Mouse (Mus musculus): ENCODE measurements around the gene Cdc42bpg. TPM values are rescaled to one million over a fixed set of nuclear protein-coding genes. Genes with fewer than 3 reads are reported as not detected.
A peak's percentile ranks its signal among the peaks of the same experiment; 100 is the strongest.

The Cdc42bpg gene
- polyA plus RNA-seq, 1 experiment from 2014 or later: 0.43 TPM

GRCm38 (mm10) chr19:6272738-6273137, 33.5 kb upstream of the Cdc42bpg start:
- Histone ChIP-seq H3K27me3 (ENCODE audit: control insufficient read depth, insufficient read depth, low read length) (no peaks in the 10 kb centered on the region), H3K4me3 (ENCODE audit: low read depth, low read length) (no peak overlapping the region), H3K4me2 (ENCODE audit: low read depth, low read length) (no peak overlapping the region), H3K4me1 (ENCODE audit: control insufficient read depth, insufficient read depth, low read length) (no peaks in the 10 kb centered on the region), H3K9ac (replicated peaks; ENCODE audit: low read length) (no peak overlapping the region), H3K36me3 (replicated peaks; ENCODE audit: control insufficient read depth, insufficient read depth, low read depth, low read length) (no peaks in the 10 kb centered on the region), H3K9me3 (replicated peaks; ENCODE audit: control insufficient read depth, low read length) (no peaks in the 10 kb centered on the region), H3K27ac (replicated peaks; ENCODE audit: low read depth, low read length) (no peak overlapping the region)
- 82% methylated on average over 4 of the region's 4 CpGs for WGBS
- no peak for ATAC-seq (replicated peaks; ENCODE audit: insufficient number of reproducible peaks, low FRiP score, low TSS enrichment, low read depth)
- DNase-seq (ENCODE audit: low spot score): no peak

GRCm38 (mm10) chr19:6273592-6273991, 32.7 kb upstream of the Cdc42bpg start:
- Histone ChIP-seq H3K27me3 (ENCODE audit: control insufficient read depth, insufficient read depth, low read length) (no peaks in the 10 kb centered on the region), H3K4me2 (ENCODE audit: low read depth, low read length) (no peak overlapping the region), H3K36me3 (replicated peaks; ENCODE audit: control insufficient read depth, insufficient read depth, low read depth, low read length) (no peaks in the 10 kb centered on the region), H3K9ac (replicated peaks; ENCODE audit: low read length) (no peak overlapping the region), H3K27ac (replicated peaks; ENCODE audit: low read depth, low read length) (no peak overlapping the region), H3K9me3 (replicated peaks; ENCODE audit: control insufficient read depth, low read length) (no peaks in the 10 kb centered on the region), H3K4me3 (ENCODE audit: low read depth, low read length) (no peak overlapping the region), H3K4me1 (ENCODE audit: control insufficient read depth, insufficient read depth, low read length) (0 out of 2 replicates have a peak, but pooled peaks cover 2% of the 10 kb centered on the region)
- 85% methylated on average over 4 of the region's 4 CpGs for WGBS
- ATAC-seq (replicated peaks; ENCODE audit: insufficient number of reproducible peaks, low FRiP score, low TSS enrichment, low read depth) (no peak), DNase-seq (ENCODE audit: low spot score) (no peak)

- no peak for ATAC-seq (replicated peaks; ENCODE audit: insufficient number of reproducible peaks, low FRiP score, low TSS enrichment, low read depth)
- Histone ChIP-seq H3K9me3 (replicated peaks; ENCODE audit: control insufficient read depth, low read length) (no peaks in the 10 kb centered on the region), H3K27me3 (ENCODE audit: control insufficient read depth, insufficient read depth, low read length) (no peaks in the 10 kb centered on the region), H3K4me1 (ENCODE audit: control insufficient read depth, insufficient read depth, low read length) (peaks cover 3% of the 10 kb centered on the region; the same call in 1 of the 2 replicates), H3K4me2 (ENCODE audit: low read depth, low read length) (no peak overlapping the region), H3K4me3 (ENCODE audit: low read depth, low read length) (no peak overlapping the region), H3K36me3 (replicated peaks; ENCODE audit: control insufficient read depth, insufficient read depth, low read depth, low read length) (no peaks in the 10 kb centered on the region; the same call in 1 of the 2 replicates), H3K27ac (replicated peaks; ENCODE audit: low read depth, low read length) (no peak overlapping the region), H3K9ac (replicated peaks; ENCODE audit: low read length) (no peak overlapping the region)
- DNase-seq (ENCODE audit: low spot score): no peak
- WGBS: 86% methylated on average over 13 of the region's 13 CpGs
Observed at GRCm38 (mm10) chr19:6273998-6274608, 32.2 kb upstream of the Cdc42bpg start.

- no peaks in the 10 kb centered on the region for H3K9me3 ChIP-seq (replicated peaks; ENCODE audit: control insufficient read depth, low read length)
- H3K4me2 ChIP-seq (ENCODE audit: low read depth, low read length): peak overlapping the region; percentile 93
- ATAC-seq (replicated peaks; ENCODE audit: insufficient number of reproducible peaks, low FRiP score, low TSS enrichment, low read depth) (no peak), DNase-seq (ENCODE audit: low spot score) (peak; percentile 13)
- peak overlapping the region; percentile 83 for H3K4me3 ChIP-seq (ENCODE audit: low read depth, low read length)
- peak overlapping the region; percentile 56 for H3K27ac ChIP-seq (replicated peaks; ENCODE audit: low read depth, low read length)
- H3K27me3 ChIP-seq (ENCODE audit: control insufficient read depth, insufficient read depth, low read length): no peaks in the 10 kb centered on the region
- H3K9ac ChIP-seq (replicated peaks; ENCODE audit: low read length): peak overlapping the region; percentile 64
- H3K36me3 ChIP-seq (replicated peaks; ENCODE audit: control insufficient read depth, insufficient read depth, low read depth, low read length): peaks cover 4% of the 10 kb centered on the region
- 7% methylated on average over 15 of the region's 15 CpGs for WGBS
- H3K4me1 ChIP-seq (ENCODE audit: control insufficient read depth, insufficient read depth, low read length): peaks cover 5% of the 10 kb centered on the region
Observed at GRCm38 (mm10) chr19:6275740-6276389, 30.4 kb upstream of the Cdc42bpg start.

GRCm38 (mm10) chr19:6276426-6277421, 29.5 kb upstream of the Cdc42bpg start, which contains the start of gene Ehd1:
Gene Ehd1, plus strand, starts transcription at chr19:6276725.
- under 1% methylated on average over 105 of the region's 106 CpGs for WGBS
- Histone ChIP-seq H3K27me3 (ENCODE audit: control insufficient read depth, insufficient read depth, low read length) (no peaks in the 10 kb centered on the region), H3K27ac (replicated peaks; ENCODE audit: low read depth, low read length) (peak within 1 kb of the TSS; percentile 62), H3K9ac (replicated peaks; ENCODE audit: low read length) (peak within 1 kb of the TSS; percentile 83), H3K9me3 (replicated peaks; ENCODE audit: control insufficient read depth, low read length) (no peaks in the 10 kb centered on the region), H3K4me2 (ENCODE audit: low read depth, low read length) (peak within 1 kb of the TSS; percentile 93), H3K4me1 (ENCODE audit: control insufficient read depth, insufficient read depth, low read length) (peaks cover 5% of the 10 kb centered on the region), H3K36me3 (replicated peaks; ENCODE audit: control insufficient read depth, insufficient read depth, low read depth, low read length) (peaks cover 4% of the 10 kb centered on the region), H3K4me3 (ENCODE audit: low read depth, low read length) (peak within 1 kb of the TSS; percentile 83)
- ATAC-seq (replicated peaks; ENCODE audit: insufficient number of reproducible peaks, low FRiP score, low TSS enrichment, low read depth): peak; percentile 89
- peak; percentile 98 for DNase-seq (ENCODE audit: low spot score)

- H3K27ac ChIP-seq (replicated peaks; ENCODE audit: low read depth, low read length): no peak overlapping the region; the same call in 1 of the 2 replicates
- DNase-seq (ENCODE audit: low spot score): peak; percentile 64
- no peak for ATAC-seq (replicated peaks; ENCODE audit: insufficient number of reproducible peaks, low FRiP score, low TSS enrichment, low read depth)
- H3K4me1 ChIP-seq (ENCODE audit: control insufficient read depth, insufficient read depth, low read length): peaks cover 5% of the 10 kb centered on the region
- 5% methylated on average over 10 of the region's 10 CpGs for WGBS
- H3K9ac ChIP-seq (replicated peaks; ENCODE audit: low read length): peak overlapping the region; percentile 83
- no peaks in the 10 kb centered on the region for H3K9me3 ChIP-seq (replicated peaks; ENCODE audit: control insufficient read depth, low read length)
- H3K4me3 ChIP-seq (ENCODE audit: low read depth, low read length): peak overlapping the region; percentile 83
- no peaks in the 10 kb centered on the region for H3K27me3 ChIP-seq (ENCODE audit: control insufficient read depth, insufficient read depth, low read length)
- peak overlapping the region; percentile 93 for H3K4me2 ChIP-seq (ENCODE audit: low read depth, low read length)
- H3K36me3 ChIP-seq (replicated peaks; ENCODE audit: control insufficient read depth, insufficient read depth, low read depth, low read length): peaks cover 4% of the 10 kb centered on the region
Observed at GRCm38 (mm10) chr19:6277661-6278438, 28.4 kb upstream of the Cdc42bpg start.

GRCm38 (mm10) chr19:6278439-6279073, 27.7 kb upstream of the Cdc42bpg start:
- Histone ChIP-seq H3K4me2 (ENCODE audit: low read depth, low read length) (peak overlapping the region; percentile 93), H3K27me3 (ENCODE audit: control insufficient read depth, insufficient read depth, low read length) (no peaks in the 10 kb centered on the region), H3K27ac (replicated peaks; ENCODE audit: low read depth, low read length) (no peak overlapping the region), H3K9me3 (replicated peaks; ENCODE audit: control insufficient read depth, low read length) (no peaks in the 10 kb centered on the region), H3K9ac (replicated peaks; ENCODE audit: low read length) (peak overlapping the region; percentile 38), H3K4me3 (ENCODE audit: low read depth, low read length) (peak overlapping the region; percentile 83), H3K36me3 (replicated peaks; ENCODE audit: control insufficient read depth, insufficient read depth, low read depth, low read length) (peaks cover 4% of the 10 kb centered on the region), H3K4me1 (ENCODE audit: control insufficient read depth, insufficient read depth, low read length) (peaks cover 5% of the 10 kb centered on the region)
- DNase-seq (ENCODE audit: low spot score): no peak
- no peak for ATAC-seq (replicated peaks; ENCODE audit: insufficient number of reproducible peaks, low FRiP score, low TSS enrichment, low read depth)
- WGBS: 40% methylated on average over 6 of the region's 6 CpGs

Measured in embryonic facial prominence, embryonic 11.5 days (tissue).